Mouse (Mus musculus): ENCODE measurements around the gene Frmd8. TPM values are rescaled to one million over a fixed set of nuclear protein-coding genes. Genes with fewer than 3 reads are reported as not detected.

Gene Frmd8
- total and polyA plus RNA-seq, 2 experiments from 2014 or later: 8.5 to 10.3 TPM

DNA sequence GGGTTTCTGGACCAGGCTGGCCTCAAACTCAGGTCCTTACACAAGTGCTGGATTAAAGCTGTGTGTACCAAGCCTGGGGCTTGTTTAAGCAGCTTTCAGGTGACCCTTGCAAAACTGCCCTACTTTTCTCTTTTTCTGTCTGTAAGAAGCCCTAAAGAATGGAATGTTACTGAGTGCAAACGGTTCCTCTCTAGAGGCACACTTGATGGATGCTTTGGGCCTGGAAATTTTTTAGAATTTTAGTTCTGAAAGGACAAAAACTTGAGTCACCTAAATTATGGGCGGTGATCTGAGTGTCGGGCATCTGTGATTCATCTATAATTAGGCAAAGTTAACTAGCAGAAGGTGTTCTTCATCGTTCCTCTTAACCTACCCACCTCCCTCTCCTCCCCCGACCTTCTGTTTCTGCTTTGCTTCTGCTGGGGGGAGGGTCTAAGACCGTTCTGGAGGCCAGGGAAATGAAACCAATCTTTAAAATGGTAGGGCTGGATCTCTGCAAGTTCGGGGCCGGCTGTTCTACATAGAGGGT, 70.6 kb downstream of the Frmd8 start:
- peaks cover 16% of the 10 kb centered on the region for H3K4me1 ChIP-seq (ENCODE audit: insufficient read depth)
- no peak for DNase-seq
- no peaks in the 10 kb centered on the region for H3K36me3 ChIP-seq (ENCODE audit: insufficient read depth)
- H3K4me2 ChIP-seq (ENCODE audit: low read depth): peak overlapping the region; percentile 98
- peak overlapping the region; percentile 100 for H3K27ac ChIP-seq (ENCODE audit: low read depth, low read length)
- H3K9ac ChIP-seq: peak overlapping the region; percentile 57
- no peaks in the 10 kb centered on the region for H3K27me3 ChIP-seq (ENCODE audit: insufficient read depth, low read length)
- no peak for TF ChIP-seq CTCF (IDR thresholded peaks at IDR 0.05; ENCODE audit: low read depth)
- H3K9me3 ChIP-seq (ENCODE audit: low read length): no peaks in the 10 kb centered on the region
- WGBS: 28% methylated on average over 8 of the region's 8 CpGs
- H3K4me3 ChIP-seq (ENCODE audit: low read depth, low read length): no peak overlapping the region
- ATAC-seq: no peak

DNA sequence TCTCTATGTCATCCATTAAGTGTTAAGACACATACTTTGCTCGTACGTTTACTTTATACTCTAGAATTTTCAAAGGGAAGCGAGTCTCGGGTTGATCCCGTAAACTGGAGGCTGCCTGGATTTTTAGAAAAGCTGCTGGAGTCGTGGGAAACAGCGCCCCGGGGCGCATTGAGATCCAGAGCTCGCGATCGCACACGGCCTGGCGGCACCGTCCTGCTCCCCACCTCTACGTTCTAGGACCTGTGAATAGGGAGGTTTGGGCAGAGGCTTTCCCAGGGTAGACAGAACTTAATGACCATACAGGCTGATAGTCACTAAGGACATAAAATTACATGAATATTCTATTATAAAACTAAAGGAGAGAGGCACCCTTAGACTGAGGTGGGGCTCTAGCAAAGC, 71.2 kb downstream of the Frmd8 start:
- Histone ChIP-seq H3K27me3 (ENCODE audit: insufficient read depth, low read length) (no peaks in the 10 kb centered on the region), H3K27ac (ENCODE audit: low read depth, low read length) (peak overlapping the region; percentile 100), H3K9ac (peak overlapping the region; percentile 57), H3K9me3 (ENCODE audit: low read length) (no peaks in the 10 kb centered on the region), H3K36me3 (ENCODE audit: insufficient read depth) (no peaks in the 10 kb centered on the region), H3K4me1 (ENCODE audit: insufficient read depth) (peaks cover 16% of the 10 kb centered on the region), H3K4me2 (ENCODE audit: low read depth) (peak overlapping the region; percentile 98), H3K4me3 (ENCODE audit: low read depth, low read length) (peak overlapping the region; percentile 86)
- WGBS: under 1% methylated on average over 16 of the region's 16 CpGs
- ATAC-seq: peak; percentile 44
- no peak for DNase-seq
- TF ChIP-seq CTCF (IDR thresholded peaks at IDR 0.05; ENCODE audit: low read depth): peak; percentile 7; the same call in 1 of the 2 replicates

DNA sequence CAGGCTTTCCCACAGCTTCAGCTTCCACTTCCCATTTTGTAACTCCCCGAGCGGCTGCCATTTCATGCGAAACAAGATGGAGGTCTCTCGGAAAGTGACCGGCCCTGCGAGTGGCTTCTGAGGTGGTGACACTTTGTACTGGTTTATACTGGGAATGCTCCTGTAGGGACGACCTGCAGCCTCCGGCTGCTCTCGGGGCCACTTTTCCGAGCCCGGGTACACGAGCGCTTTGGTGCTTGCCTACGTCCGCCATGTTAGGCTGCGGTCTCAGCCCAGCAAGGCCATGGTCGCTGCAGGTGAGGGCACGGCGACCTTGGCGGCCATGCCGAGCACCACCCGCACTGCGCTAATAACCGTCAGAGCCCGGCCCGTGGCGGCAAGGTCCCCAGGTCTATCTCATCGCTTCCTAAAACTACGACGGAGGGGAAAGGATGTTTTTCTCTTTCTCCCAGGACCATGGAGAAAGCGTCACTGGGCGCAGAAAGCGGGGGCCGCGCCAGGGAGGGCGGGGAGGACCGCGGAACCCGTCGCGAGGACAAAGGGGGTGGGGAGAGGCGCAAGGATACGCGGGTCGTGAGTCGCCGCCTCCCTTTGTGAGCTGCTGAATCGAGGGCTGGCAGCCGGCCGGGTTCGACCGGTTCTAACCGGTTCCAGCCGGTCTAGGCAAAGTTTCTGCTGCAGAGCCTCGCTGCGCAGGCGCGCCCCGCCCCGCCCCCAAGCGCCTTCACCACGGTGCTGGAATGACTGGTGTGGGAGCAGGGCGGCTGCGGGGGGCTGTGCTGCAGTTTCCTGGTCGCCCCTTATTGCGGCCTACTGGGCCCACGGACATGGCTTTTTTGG, 71.8 kb downstream of the Frmd8 start:
- H3K9me3 ChIP-seq (ENCODE audit: low read length): no peaks in the 10 kb centered on the region
- DNase-seq (peak; percentile 100), ATAC-seq (peak; percentile 97)
- H3K4me1 ChIP-seq (ENCODE audit: insufficient read depth): peaks cover 16% of the 10 kb centered on the region
- peak overlapping the region; percentile 97 for H3K9ac ChIP-seq
- H3K27me3 ChIP-seq (ENCODE audit: insufficient read depth, low read length): no peaks in the 10 kb centered on the region
- H3K27ac ChIP-seq (ENCODE audit: low read depth, low read length): peak overlapping the region; percentile 100
- H3K4me2 ChIP-seq (ENCODE audit: low read depth): peak overlapping the region; percentile 98
- no peak for TF ChIP-seq CTCF (IDR thresholded peaks at IDR 0.05; ENCODE audit: low read depth)
- H3K36me3 ChIP-seq (ENCODE audit: insufficient read depth): no peaks in the 10 kb centered on the region
- H3K4me3 ChIP-seq (ENCODE audit: low read depth, low read length): peak overlapping the region; percentile 86
- whole genome bisulfite sequencing: 2% methylated on average over 67 of the region's 67 CpGs

DNA sequence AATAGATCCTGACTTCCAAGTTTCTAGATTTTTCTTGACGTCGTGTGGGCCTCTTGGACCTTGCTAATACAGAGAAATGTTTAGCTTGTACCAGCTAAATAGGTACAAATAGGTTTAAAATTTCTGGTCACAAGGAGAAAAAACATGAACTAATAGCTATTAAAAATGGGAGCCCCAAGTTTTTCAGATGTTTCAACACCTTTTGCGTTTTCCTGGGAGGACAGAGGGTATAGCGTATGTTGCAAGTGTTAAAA, 72.4 kb downstream of the Frmd8 start:
- no peak for ATAC-seq
- TF ChIP-seq CTCF (IDR thresholded peaks at IDR 0.05; ENCODE audit: low read depth): no peak

DNA sequence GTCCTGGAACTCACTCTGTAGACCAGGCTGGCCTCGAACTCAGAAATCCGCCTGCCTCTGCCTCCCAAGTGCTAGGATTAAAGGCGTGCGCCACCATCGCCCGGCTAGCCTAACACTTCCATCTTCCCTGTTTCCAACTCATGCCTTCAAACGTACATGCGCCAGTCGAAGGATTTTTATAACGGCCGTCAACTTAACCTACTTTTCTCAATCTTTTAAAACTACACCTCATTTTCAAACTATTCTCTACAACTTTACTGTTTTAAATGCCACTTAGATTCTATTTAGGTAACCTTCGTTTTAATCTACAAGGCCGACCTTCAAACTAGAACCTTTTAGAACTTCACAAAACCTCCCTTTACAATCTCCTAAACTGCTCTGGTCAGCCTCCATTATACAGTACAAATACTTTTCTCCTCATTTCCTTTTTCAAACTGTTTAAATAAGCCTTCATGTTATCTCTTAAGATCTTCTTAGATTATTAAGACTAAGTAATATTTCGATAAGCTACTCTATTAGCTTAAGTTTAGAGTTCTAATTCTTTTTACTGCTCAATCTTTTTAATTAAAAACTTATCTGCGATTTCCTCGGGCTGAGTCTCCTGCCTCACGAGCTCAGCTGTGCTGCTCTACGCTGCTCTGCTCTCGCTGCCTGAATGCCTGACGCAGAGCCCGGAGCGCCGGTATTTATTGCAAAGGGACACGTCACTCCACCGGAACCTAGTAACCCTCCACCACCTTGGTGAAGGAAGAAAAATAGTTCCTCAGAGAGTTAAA, 72.9 kb downstream of the Frmd8 start:
- Histone ChIP-seq H3K36me3 (ENCODE audit: insufficient read depth) (peaks cover 9% of the 10 kb centered on the region), H3K4me3 (ENCODE audit: low read depth, low read length) (peak overlapping the region; percentile 86), H3K4me1 (ENCODE audit: insufficient read depth) (peaks cover 16% of the 10 kb centered on the region), H3K9me3 (ENCODE audit: low read length) (no peaks in the 10 kb centered on the region), H3K4me2 (ENCODE audit: low read depth) (peak overlapping the region; percentile 98), H3K27me3 (ENCODE audit: insufficient read depth, low read length) (no peaks in the 10 kb centered on the region), H3K9ac (peak overlapping the region; percentile 97), H3K27ac (ENCODE audit: low read depth, low read length) (peak overlapping the region; percentile 100)
- peak; percentile 98 for DNase-seq
- peak; percentile 45 for ATAC-seq
- no peak for TF ChIP-seq CTCF (IDR thresholded peaks at IDR 0.05; ENCODE audit: low read depth)
- under 1% methylated on average over 25 of the region's 25 CpGs for WGBS

More for the DNA sequence above, 72.4 kb downstream of the Frmd8 start:
- no peaks in the 10 kb centered on the region for H3K9me3 ChIP-seq (ENCODE audit: low read length)
- H3K27me3 ChIP-seq (ENCODE audit: insufficient read depth, low read length): no peaks in the 10 kb centered on the region
- peak overlapping the region; percentile 86 for H3K4me3 ChIP-seq (ENCODE audit: low read depth, low read length)
- no peak for DNase-seq
- peak overlapping the region; percentile 100 for H3K27ac ChIP-seq (ENCODE audit: low read depth, low read length)
- peaks cover 4% of the 10 kb centered on the region for H3K36me3 ChIP-seq (ENCODE audit: insufficient read depth)
- H3K9ac ChIP-seq: peak overlapping the region; percentile 97
- H3K4me2 ChIP-seq (ENCODE audit: low read depth): peak overlapping the region; percentile 98
- peaks cover 16% of the 10 kb centered on the region for H3K4me1 ChIP-seq (ENCODE audit: insufficient read depth)
- WGBS: 0% methylated on average over 4 of the region's 4 CpGs

DNA sequence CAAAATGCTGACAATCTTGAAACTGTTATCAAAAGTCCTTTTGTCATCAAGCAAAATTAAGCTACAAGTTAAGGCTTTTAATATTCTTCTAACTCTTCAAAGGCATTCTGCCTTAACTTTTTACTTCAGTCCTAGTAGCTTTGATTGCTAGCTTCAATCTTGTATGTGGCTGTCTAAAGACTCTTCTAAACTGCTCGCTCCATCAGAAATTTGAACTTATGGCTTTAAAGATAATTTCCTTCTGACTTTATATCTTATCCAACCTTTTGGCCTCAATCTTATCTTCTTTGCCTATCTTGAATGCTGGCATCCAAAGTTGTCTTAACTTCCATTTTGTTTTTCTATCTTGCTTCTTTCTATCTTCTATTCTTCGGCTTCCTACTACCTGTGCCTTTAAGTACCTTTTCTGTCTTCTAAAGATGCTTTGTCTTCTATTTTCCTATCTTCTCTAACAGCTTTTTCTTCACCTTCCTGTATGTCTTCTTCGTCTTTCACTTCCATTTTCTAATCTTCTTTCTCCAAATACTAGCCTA, 73.6 kb downstream of the Frmd8 start:
- peaks cover 17% of the 10 kb centered on the region for H3K4me1 ChIP-seq (ENCODE audit: insufficient read depth)
- peak overlapping the region; percentile 100 for H3K27ac ChIP-seq (ENCODE audit: low read depth, low read length)
- no peak for ATAC-seq
- DNase-seq: no peak
- no peak for TF ChIP-seq CTCF (IDR thresholded peaks at IDR 0.05; ENCODE audit: low read depth)
- H3K4me3 ChIP-seq (ENCODE audit: low read depth, low read length): peak overlapping the region; percentile 86
- no peaks in the 10 kb centered on the region for H3K27me3 ChIP-seq (ENCODE audit: insufficient read depth, low read length)
- WGBS: 4% methylated on average over 3 of the region's 3 CpGs
- H3K9ac ChIP-seq: peak overlapping the region; percentile 97
- peak overlapping the region; percentile 90 for H3K4me2 ChIP-seq (ENCODE audit: low read depth)
- H3K36me3 ChIP-seq (ENCODE audit: insufficient read depth): peaks cover 15% of the 10 kb centered on the region
- no peaks in the 10 kb centered on the region for H3K9me3 ChIP-seq (ENCODE audit: low read length)
